Mouse (Mus musculus) cerebellum, adult 8-10 months (tissue): ENCODE data around the gene Spata33.
"Not testable (repeated sequence)": the region's sequence is repeated elsewhere in the genome, so short reads cannot be mapped to it uniquely, and the experiment has no call there.

Source experiments
- DNase-seq: peaks from one replicate; pipeline ENCODE4 v3.0.0; 2022

Gene Spata33

GRCm38 (mm10) chr8:123233760-123234159 lies 21.1 kb downstream of the Spata33 start:
- DNase-seq: no peak

- peak; percentile 52 for DNase-seq
Measured at GRCm38 (mm10) chr8:123234918-123235519, 22.4 kb downstream of the Spata33 start.

GRCm38 (mm10) chr8:123235520-123236497 lies 23.2 kb downstream of the Spata33 start, which contains the start of gene Spata2l:
Gene Spata2l (minus strand): TSS chr8:123236233.
- peak; percentile 82 for DNase-seq

- no peak for DNase-seq
Measured at GRCm38 (mm10) chr8:123239398-123239797, 26.8 kb downstream of the Spata33 start.

- DNase-seq: no peak
Measured at GRCm38 (mm10) chr8:123242107-123242923, 29.7 kb downstream of the Spata33 start.

GRCm38 (mm10) chr8:123243053-123243452 lies 30.4 kb downstream of the Spata33 start:
- DNase-seq: no peak

- no peak for DNase-seq
Measured at GRCm38 (mm10) chr8:123244382-123244781, 31.8 kb downstream of the Spata33 start.

- DNase-seq: no peak
Measured at GRCm38 (mm10) chr8:123245543-123245942, 32.9 kb downstream of the Spata33 start.

GRCm38 (mm10) chr8:123247748-123248147 lies 35.1 kb downstream of the Spata33 start:
- no peak for DNase-seq

- no peak for DNase-seq
Measured at GRCm38 (mm10) chr8:123248596-123248995, 36.0 kb downstream of the Spata33 start.

- no peak for DNase-seq
Measured at GRCm38 (mm10) chr8:123250940-123251339, 38.3 kb downstream of the Spata33 start.

GRCm38 (mm10) chr8:123252925-123253324 lies 40.3 kb downstream of the Spata33 start:
- DNase-seq: no peak

- DNase-seq: no peak
Measured at GRCm38 (mm10) chr8:123253451-123254098, 40.9 kb downstream of the Spata33 start.

GRCm38 (mm10) chr8:123254099-123254885 lies 41.7 kb downstream of the Spata33 start, which contains the start of the genes Zfp276 and Vps9d1:
Gene Zfp276 (plus strand): TSS chr8:123254195.
Gene Vps9d1 (minus strand): TSS chr8:123254348.
- DNase-seq: peak; percentile 79

GRCm38 (mm10) chr8:123255170-123255569 lies 42.5 kb downstream of the Spata33 start:
- DNase-seq: no peak

- no peak for DNase-seq
Measured at GRCm38 (mm10) chr8:123257114-123257513, 44.5 kb downstream of the Spata33 start.

- not testable (repeated sequence) for DNase-seq
Measured at GRCm38 (mm10) chr8:123257593-123257992, 45.0 kb downstream of the Spata33 start.

- no peak for DNase-seq
Measured at GRCm38 (mm10) chr8:123267926-123268656, 55.5 kb downstream of the Spata33 start.

- no peak for DNase-seq
Measured at GRCm38 (mm10) chr8:123271147-123271546, 58.5 kb downstream of the Spata33 start.
